Mouse (Mus musculus): ENCODE measurements around the gene Gli2. TPM values are rescaled to one million over a fixed set of nuclear protein-coding genes. Genes with fewer than 3 reads are reported as not detected.

Gli2 gene
- polyA plus RNA-seq, 1 experiment from 2014 or later: 12.2 TPM

DNA sequence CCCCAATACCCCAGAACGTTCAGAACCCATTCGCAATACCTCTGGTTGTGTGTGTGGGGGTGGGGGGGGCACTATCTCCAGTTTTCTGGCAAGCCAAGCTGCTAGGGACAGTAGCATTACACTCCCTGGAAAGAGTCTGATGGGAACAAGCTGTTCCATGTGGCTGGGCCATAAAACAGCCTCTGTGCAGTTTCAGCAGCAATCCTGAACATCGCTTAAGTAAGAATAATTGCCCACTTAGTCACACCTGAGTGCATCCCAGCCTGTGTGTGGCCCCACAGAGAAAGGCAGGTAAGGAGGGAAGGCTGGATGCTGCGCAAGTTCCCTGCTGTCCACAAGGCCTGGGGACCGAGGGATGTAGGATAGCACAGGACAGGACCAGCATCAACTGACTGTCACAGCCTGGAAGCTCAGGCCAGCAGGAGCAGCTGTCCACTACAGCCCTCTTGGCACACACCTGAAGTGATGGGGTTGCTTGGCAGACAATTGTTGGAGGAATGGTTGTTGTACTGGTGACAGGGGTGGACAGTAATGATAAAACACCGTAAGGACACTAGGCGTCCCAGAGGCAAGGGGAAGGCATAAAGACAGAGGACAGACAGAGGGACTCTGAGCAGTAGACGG, 58.8 kb downstream of the Gli2 start:
- Histone ChIP-seq H3K27ac (ENCODE audit: low read depth, low read length) (no peak overlapping the region), H3K9me3 (ENCODE audit: control insufficient read depth, low read length) (no peaks in the 10 kb centered on the region), H3K27me3 (ENCODE audit: control insufficient read depth, insufficient read depth, low read length) (no peaks in the 10 kb centered on the region), H3K4me3 (ENCODE audit: low read depth, low read length) (no peak overlapping the region), H3K4me1 (ENCODE audit: control insufficient read depth, insufficient read depth, low read length) (no peaks in the 10 kb centered on the region), H3K9ac (ENCODE audit: low read length) (no peak overlapping the region), H3K4me2 (ENCODE audit: low read depth) (no peak overlapping the region), H3K36me3 (ENCODE audit: control insufficient read depth, insufficient read depth, low read length) (no peaks in the 10 kb centered on the region)
- DNase-seq (ENCODE audit: low spot score): no peak
- 87% methylated on average over 8 of the region's 8 CpGs for WGBS
- ATAC-seq (ENCODE audit: insufficient read depth, low FRiP score, low TSS enrichment): no peak

DNA sequence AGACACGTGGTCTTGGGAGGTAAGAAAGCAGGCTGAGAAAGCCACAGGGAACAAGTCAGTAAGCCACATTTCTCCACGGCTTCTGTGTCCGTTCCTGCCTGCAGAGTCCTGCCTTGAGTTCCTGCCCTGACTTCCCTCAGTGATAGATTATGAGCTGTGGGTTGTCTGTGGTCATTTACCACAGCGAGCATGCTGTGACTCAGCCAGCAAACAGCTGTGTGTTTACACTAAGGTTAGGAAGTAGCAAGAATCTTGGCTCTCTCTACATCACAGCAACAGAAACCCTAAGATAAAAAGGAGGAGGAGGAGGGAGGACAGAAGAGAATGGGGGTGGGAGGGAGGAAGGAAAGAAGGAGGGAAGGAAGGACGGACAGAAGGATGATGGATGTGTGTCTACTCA, 59.6 kb downstream of the Gli2 start:
- H3K9me3 ChIP-seq (ENCODE audit: control insufficient read depth, low read length): no peaks in the 10 kb centered on the region
- H3K4me3 ChIP-seq (ENCODE audit: low read depth, low read length): no peak overlapping the region
- ATAC-seq (ENCODE audit: insufficient read depth, low FRiP score, low TSS enrichment): no peak
- no peak overlapping the region for H3K27ac ChIP-seq (ENCODE audit: low read depth, low read length)
- H3K9ac ChIP-seq (ENCODE audit: low read length): no peak overlapping the region
- 81% methylated on average over 5 of the region's 5 CpGs for WGBS
- no peaks in the 10 kb centered on the region for H3K27me3 ChIP-seq (ENCODE audit: control insufficient read depth, insufficient read depth, low read length)
- H3K4me2 ChIP-seq (ENCODE audit: low read depth): no peak overlapping the region
- H3K4me1 ChIP-seq (ENCODE audit: control insufficient read depth, insufficient read depth, low read length): no peaks in the 10 kb centered on the region
- H3K36me3 ChIP-seq (ENCODE audit: control insufficient read depth, insufficient read depth, low read length): no peaks in the 10 kb centered on the region
- DNase-seq (ENCODE audit: low spot score): no peak

DNA sequence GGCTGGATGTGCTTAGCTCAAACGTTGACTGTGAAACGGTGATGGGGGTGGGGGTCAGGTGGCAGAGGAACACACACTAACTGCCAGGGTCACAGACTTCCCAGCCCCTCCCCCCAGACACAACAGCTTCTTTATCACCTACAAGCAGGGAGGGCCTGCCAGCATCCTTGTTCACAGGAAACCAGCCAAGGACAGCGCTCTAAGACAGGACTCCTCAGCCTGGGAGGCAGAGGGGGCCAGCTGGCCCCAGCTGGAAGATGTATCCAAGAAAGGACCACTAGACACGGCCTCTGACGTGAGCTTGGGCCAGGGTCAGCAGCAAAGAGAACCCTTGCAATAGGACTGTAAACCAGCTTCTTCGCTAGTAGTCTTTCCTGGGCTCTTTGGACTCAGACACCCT, 65.1 kb downstream of the Gli2 start:
- no peaks in the 10 kb centered on the region for H3K36me3 ChIP-seq (ENCODE audit: control insufficient read depth, insufficient read depth, low read length)
- H3K4me1 ChIP-seq (ENCODE audit: control insufficient read depth, insufficient read depth, low read length): peaks cover 14% of the 10 kb centered on the region
- no peak overlapping the region for H3K4me3 ChIP-seq (ENCODE audit: low read depth, low read length)
- WGBS: 79% methylated on average over 6 of the region's 6 CpGs
- no peaks in the 10 kb centered on the region for H3K27me3 ChIP-seq (ENCODE audit: control insufficient read depth, insufficient read depth, low read length)
- no peak overlapping the region for H3K9ac ChIP-seq (ENCODE audit: low read length)
- H3K9me3 ChIP-seq (ENCODE audit: control insufficient read depth, low read length): no peaks in the 10 kb centered on the region
- DNase-seq (ENCODE audit: low spot score): no peak
- H3K27ac ChIP-seq (ENCODE audit: low read depth, low read length): no peak overlapping the region
- ATAC-seq (ENCODE audit: insufficient read depth, low FRiP score, low TSS enrichment): no peak
- H3K4me2 ChIP-seq (ENCODE audit: low read depth): no peak overlapping the region

DNA sequence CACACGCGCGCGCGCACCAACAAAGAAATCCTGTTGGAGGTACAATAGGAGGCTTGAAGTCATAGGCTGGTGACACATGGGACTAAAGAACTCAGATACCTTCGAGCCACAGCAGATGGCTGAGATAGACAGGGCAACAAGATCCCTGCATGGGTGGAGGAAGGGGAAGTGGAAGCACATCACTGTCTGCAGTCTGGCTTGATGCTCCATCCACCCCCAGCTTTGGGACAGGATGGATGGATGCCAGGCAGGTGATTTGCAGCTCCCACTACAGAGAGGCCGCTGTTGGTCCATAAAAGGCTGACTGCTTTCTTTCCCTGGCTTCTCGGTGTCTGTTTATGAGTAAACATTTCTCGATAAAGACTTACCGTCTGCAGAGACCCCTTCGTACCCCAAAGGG, 65.9 kb downstream of the Gli2 start:
- Histone ChIP-seq H3K36me3 (ENCODE audit: control insufficient read depth, insufficient read depth, low read length) (no peaks in the 10 kb centered on the region), H3K4me3 (ENCODE audit: low read depth, low read length) (no peak overlapping the region), H3K9me3 (ENCODE audit: control insufficient read depth, low read length) (no peaks in the 10 kb centered on the region), H3K4me1 (ENCODE audit: control insufficient read depth, insufficient read depth, low read length) (peaks cover 22% of the 10 kb centered on the region), H3K4me2 (ENCODE audit: low read depth) (no peak overlapping the region), H3K27ac (ENCODE audit: low read depth, low read length) (no peak overlapping the region), H3K9ac (ENCODE audit: low read length) (no peak overlapping the region), H3K27me3 (ENCODE audit: control insufficient read depth, insufficient read depth, low read length) (no peaks in the 10 kb centered on the region)
- DNase-seq (ENCODE audit: low spot score) (no peak), ATAC-seq (ENCODE audit: insufficient read depth, low FRiP score, low TSS enrichment) (no peak)
- 89% methylated on average over 11 of the region's 11 CpGs for WGBS

DNA sequence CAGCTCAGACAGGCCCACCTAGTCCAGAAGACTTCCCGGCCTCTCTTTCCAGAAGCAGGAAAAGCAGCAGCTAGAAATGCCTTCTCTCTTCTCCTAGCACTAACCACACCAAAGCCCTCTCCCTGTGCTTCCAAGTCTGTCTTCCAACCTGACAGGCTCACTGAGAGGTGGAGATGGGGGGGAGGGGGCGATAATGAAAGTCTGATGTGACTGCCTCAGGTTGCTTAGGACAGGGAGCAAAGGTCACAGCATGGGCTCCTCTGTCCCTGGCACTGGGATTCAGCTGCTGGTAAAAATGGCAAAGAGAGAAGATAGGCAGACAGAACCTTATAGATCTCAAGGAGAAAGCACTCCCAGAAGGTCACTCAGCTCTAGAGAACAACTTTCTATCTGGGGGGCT, 70.0 kb downstream of the Gli2 start:
- peaks cover 36% of the 10 kb centered on the region for H3K4me1 ChIP-seq (ENCODE audit: control insufficient read depth, insufficient read depth, low read length)
- H3K27me3 ChIP-seq (ENCODE audit: control insufficient read depth, insufficient read depth, low read length): no peaks in the 10 kb centered on the region
- H3K27ac ChIP-seq (ENCODE audit: low read depth, low read length): peak overlapping the region; percentile 64; the same call in 1 of the 2 replicates
- DNase-seq (ENCODE audit: low spot score) (peak; percentile 24), ATAC-seq (ENCODE audit: insufficient read depth, low FRiP score, low TSS enrichment) (no peak)
- no peaks in the 10 kb centered on the region for H3K9me3 ChIP-seq (ENCODE audit: control insufficient read depth, low read length)
- no peaks in the 10 kb centered on the region for H3K36me3 ChIP-seq (ENCODE audit: control insufficient read depth, insufficient read depth, low read length)
- no peak overlapping the region for H3K4me3 ChIP-seq (ENCODE audit: low read depth, low read length)
- H3K4me2 ChIP-seq (ENCODE audit: low read depth): no peak overlapping the region
- 19% methylated on average over 2 of the region's 2 CpGs for WGBS
- H3K9ac ChIP-seq (ENCODE audit: low read length): no peak overlapping the region

DNA sequence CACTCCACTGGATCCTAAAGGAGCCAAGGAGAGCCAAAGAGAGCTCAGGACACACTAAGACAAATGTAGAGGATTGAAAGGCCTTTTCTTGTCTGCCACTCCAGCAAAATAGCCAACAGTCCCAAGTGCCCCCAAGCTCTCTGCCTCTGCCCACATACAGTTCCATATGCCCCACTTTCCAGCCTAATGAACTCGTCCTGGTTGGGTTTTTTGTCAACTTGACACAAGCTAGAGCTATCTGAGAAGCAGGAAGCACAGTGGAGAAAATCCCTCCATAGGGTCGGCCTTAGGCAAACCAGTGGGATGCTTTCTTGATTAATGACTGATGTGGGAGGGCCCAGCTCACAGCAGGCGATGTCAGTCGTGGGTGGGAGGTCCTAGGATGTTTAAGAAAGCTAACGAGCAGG, 70.6 kb downstream of the Gli2 start:
- Histone ChIP-seq H3K4me1 (ENCODE audit: control insufficient read depth, insufficient read depth, low read length) (peaks cover 36% of the 10 kb centered on the region), H3K27ac (ENCODE audit: low read depth, low read length) (no peak overlapping the region; the same call in 1 of the 2 replicates), H3K9me3 (ENCODE audit: control insufficient read depth, low read length) (no peaks in the 10 kb centered on the region), H3K36me3 (ENCODE audit: control insufficient read depth, insufficient read depth, low read length) (no peaks in the 10 kb centered on the region), H3K27me3 (ENCODE audit: control insufficient read depth, insufficient read depth, low read length) (no peaks in the 10 kb centered on the region), H3K4me2 (ENCODE audit: low read depth) (0 out of 2 replicates have a peak overlapping the region, but pooled peaks have one; percentile 9), H3K9ac (ENCODE audit: low read length) (no peak overlapping the region), H3K4me3 (ENCODE audit: low read depth, low read length) (no peak overlapping the region)
- DNase-seq (ENCODE audit: low spot score): peak; percentile 70
- 2% methylated on average over 5 of the region's 5 CpGs for WGBS
- ATAC-seq (ENCODE audit: insufficient read depth, low FRiP score, low TSS enrichment): peak; percentile 36; the same call in 1 of the 2 replicates

DNA sequence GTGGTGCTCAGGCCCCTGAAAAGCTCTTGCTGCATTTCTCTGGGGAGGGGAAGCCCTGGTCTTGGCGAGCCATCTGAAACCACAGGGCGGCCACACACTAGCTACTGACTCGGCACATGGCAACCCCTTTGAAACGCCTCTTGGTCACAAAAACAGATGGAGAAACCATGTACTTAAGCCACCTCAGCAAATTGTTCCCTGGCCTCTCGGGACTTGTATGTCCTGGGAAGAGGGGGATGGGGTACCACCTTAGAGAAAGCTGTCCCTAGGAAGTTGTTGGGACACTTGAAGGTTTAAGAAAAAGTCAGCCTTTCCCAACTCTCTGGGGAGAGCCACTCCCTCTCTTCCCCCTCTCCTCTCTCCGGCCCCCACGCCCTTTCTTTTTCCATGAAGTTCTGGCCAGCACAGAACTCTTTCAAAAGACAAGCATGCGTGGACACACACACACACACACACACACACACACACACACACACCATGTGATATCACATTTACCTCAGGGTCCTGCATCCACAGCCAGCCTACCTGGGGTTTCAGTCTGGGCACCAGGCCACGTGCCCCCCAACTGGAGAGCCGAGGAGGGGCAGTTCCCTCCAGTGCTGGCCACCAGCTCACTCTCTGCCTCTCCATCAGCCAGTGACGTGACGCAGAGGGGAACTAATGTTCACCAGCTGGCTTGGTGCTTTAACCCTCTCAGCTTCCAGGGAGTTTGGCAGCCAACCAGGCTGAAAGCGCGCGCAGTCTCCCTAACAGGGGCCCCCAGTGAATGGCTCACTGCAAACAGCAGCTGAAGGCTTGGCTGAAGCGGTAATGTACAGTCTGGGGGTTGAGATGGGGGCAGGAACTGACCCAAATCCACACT, 71.2 kb downstream of the Gli2 start:
- Histone ChIP-seq H3K4me1 (ENCODE audit: control insufficient read depth, insufficient read depth, low read length) (peaks cover 36% of the 10 kb centered on the region), H3K9ac (ENCODE audit: low read length) (no peak overlapping the region), H3K4me2 (ENCODE audit: low read depth) (peak overlapping the region; percentile 13; the same call in 1 of the 2 replicates), H3K27me3 (ENCODE audit: control insufficient read depth, insufficient read depth, low read length) (no peaks in the 10 kb centered on the region), H3K27ac (ENCODE audit: low read depth, low read length) (peak overlapping the region; percentile 67), H3K4me3 (ENCODE audit: low read depth, low read length) (no peak overlapping the region), H3K9me3 (ENCODE audit: control insufficient read depth, low read length) (no peaks in the 10 kb centered on the region), H3K36me3 (ENCODE audit: control insufficient read depth, insufficient read depth, low read length) (no peaks in the 10 kb centered on the region)
- DNase-seq (ENCODE audit: low spot score): peak; percentile 83
- 19% methylated on average over 15 of the region's 16 CpGs for WGBS
- ATAC-seq (ENCODE audit: insufficient read depth, low FRiP score, low TSS enrichment): peak; percentile 81

DNA sequence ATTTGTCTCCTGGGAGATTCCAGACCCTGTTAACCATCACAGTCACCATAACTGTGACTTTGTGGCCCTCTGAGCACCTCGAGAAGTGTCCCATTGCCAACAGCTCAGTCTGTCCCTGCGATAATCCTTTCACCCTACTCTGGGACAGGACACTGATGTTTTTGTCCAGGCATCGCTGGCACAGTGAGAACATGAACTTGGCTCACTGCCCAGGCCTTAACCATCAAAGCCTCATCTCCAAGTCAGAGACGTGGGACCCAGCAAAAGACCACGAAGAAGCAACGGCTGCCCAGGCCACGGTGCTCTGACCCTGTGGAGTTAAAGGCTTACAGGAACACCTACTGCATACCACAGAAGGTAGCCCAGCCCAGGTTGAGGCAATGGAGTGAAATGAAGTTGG, 72.8 kb downstream of the Gli2 start:
- ATAC-seq (ENCODE audit: insufficient read depth, low FRiP score, low TSS enrichment) (no peak), DNase-seq (ENCODE audit: low spot score) (no peak)
- Histone ChIP-seq H3K9me3 (ENCODE audit: control insufficient read depth, low read length) (no peaks in the 10 kb centered on the region), H3K27me3 (ENCODE audit: control insufficient read depth, insufficient read depth, low read length) (no peaks in the 10 kb centered on the region), H3K36me3 (ENCODE audit: control insufficient read depth, insufficient read depth, low read length) (no peaks in the 10 kb centered on the region), H3K4me3 (ENCODE audit: low read depth, low read length) (no peak overlapping the region), H3K4me1 (ENCODE audit: control insufficient read depth, insufficient read depth, low read length) (peaks cover 36% of the 10 kb centered on the region), H3K27ac (ENCODE audit: low read depth, low read length) (no peak overlapping the region), H3K4me2 (ENCODE audit: low read depth) (no peak overlapping the region), H3K9ac (ENCODE audit: low read length) (no peak overlapping the region)
- WGBS: 76% methylated on average over 7 of the region's 7 CpGs

DNA sequence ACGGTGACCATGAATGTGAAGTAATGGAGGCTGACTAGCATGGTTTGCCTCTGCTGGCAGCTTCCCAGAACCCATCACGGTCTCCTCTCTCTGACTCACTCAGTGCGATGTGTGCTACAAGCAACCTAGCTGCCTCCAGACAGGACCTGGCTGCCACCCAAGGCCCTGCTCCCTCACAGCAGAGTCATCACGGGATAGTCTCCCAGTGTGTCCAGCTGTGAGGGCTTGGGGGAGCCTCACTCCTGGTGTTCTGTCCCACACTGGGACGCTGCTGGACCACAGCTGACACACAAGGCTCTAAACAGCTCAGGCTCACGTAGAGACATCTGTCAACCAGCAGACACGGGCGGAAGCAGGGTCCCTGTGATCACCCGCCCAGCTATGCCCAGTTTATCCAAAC, 76.8 kb downstream of the Gli2 start:
- Histone ChIP-seq H3K36me3 (ENCODE audit: control insufficient read depth, insufficient read depth, low read length) (peaks cover 9% of the 10 kb centered on the region), H3K9me3 (ENCODE audit: control insufficient read depth, low read length) (no peaks in the 10 kb centered on the region), H3K4me2 (ENCODE audit: low read depth) (no peak overlapping the region), H3K27ac (ENCODE audit: low read depth, low read length) (no peak overlapping the region), H3K27me3 (ENCODE audit: control insufficient read depth, insufficient read depth, low read length) (no peaks in the 10 kb centered on the region), H3K4me1 (ENCODE audit: control insufficient read depth, insufficient read depth, low read length) (peaks cover 5% of the 10 kb centered on the region), H3K9ac (ENCODE audit: low read length) (no peak overlapping the region), H3K4me3 (ENCODE audit: low read depth, low read length) (no peak overlapping the region)
- DNase-seq (ENCODE audit: low spot score) (no peak), ATAC-seq (ENCODE audit: insufficient read depth, low FRiP score, low TSS enrichment) (no peak)
- 67% methylated on average over 9 of the region's 9 CpGs for WGBS

Data from neural tube, embryonic 11.5 days (tissue).